Mouse (Mus musculus) forebrain, postnatal 0 days (tissue): ENCODE results near the gene Gm17455. TPM values are rescaled to one million over a fixed set of nuclear protein-coding genes. Genes with fewer than 3 reads are reported as not detected.

Experiments used
- ATAC-seq: fragments of 200-750 bp; cut with Nextera tagmentation; 2 replicates; pipeline ENCODE4 v1.8.0; 2017; ENCODE audit warnings: mild to moderate bottlenecking, moderate library complexity
- DNase-seq: peaks from one replicate; pipeline ENCODE4 v3.0.0-alpha.2; 2015
- H3K27ac ChIP-seq: fragments of 300-500 bp; sonication (generic); 2 replicates; pipeline ENCODE4 v1.5.1; 2014; ENCODE audit warnings: low read depth, mild to moderate bottlenecking, antibody characterized with exemption, low read length, moderate library complexity, mixed read lengths
- H3K27me3 ChIP-seq: fragments of 300-500 bp; sonication (generic); 2 replicates; pipeline ENCODE4 v1.6.1; 2014; ENCODE audit warnings: mild to moderate bottlenecking, low read length, mixed read lengths; ENCODE audit not compliant: insufficient read depth
- H3K36me3 ChIP-seq: fragments of 300-500 bp; sonication (generic); 2 replicates; pipeline ENCODE4 v1.6.1; 2014; ENCODE audit warnings: mild to moderate bottlenecking, moderate library complexity; ENCODE audit not compliant: insufficient read depth
- H3K4me1 ChIP-seq: fragments of 300-500 bp; sonication (generic); 2 replicates; pipeline ENCODE4 v1.6.1; 2014; ENCODE audit warnings: antibody characterized with exemption; ENCODE audit not compliant: insufficient read depth
- H3K4me2 ChIP-seq: fragments of 300-500 bp; sonication (generic); 2 replicates; pipeline ENCODE4 v1.6.1; 2014; ENCODE audit warnings: low read depth, mild to moderate bottlenecking, moderate library complexity
- H3K4me3 ChIP-seq: fragments of 300-500 bp; sonication (generic); 2 replicates; pipeline ENCODE4 v1.5.1; 2014; ENCODE audit warnings: low read depth, low read length, mixed read lengths
- H3K9ac ChIP-seq: fragments of 300-500 bp; sonication (generic); 2 replicates; pipeline ENCODE4 v1.6.1; 2014; ENCODE audit warnings: mild to moderate bottlenecking
- H3K9me3 ChIP-seq: fragments of 300-500 bp; sonication (generic); 2 replicates; pipeline ENCODE4 v1.6.1; 2016; ENCODE audit warnings: low read length
- CTCF ChIP-seq: sonication (generic); IDR thresholded peaks from 2 replicates; pipeline ENCODE4 v1.5.1; 2016; ENCODE audit warnings: antibody characterized with exemption, control low read depth, low read depth
- WGBS: fragments of 180-500 bp; shearing (Covaris S2); extraction: QIAGEN DNeasy Blood & Tissue Kit; methylation state at CpG from one replicate; pipeline ENCODE4 v1.1.7; 2014; 5-methylcytosine and 5-hydroxymethylcytosine counted together
- polyA plus RNA-seq: library from polyadenylated mRNA; unstranded; fragments of >200 nt; fragmentation: Nextera tagmentation; extraction: Ambion mirVana; gene quantifications from 2 replicates; pipeline ENCODE4 v1.2.1, GENCODE M21; 2015
- total RNA-seq: library from RNA; depleted of rRNA; stranded (reverse); fragments of >200 nt; gene quantifications from 2 replicates; pipeline ENCODE4 v1.2.3, GENCODE M21; 2014

Gm17455 gene
- total and polyA plus RNA-seq, 2 experiments from 2014 or later = 5.4 to 10.6 TPM

DNA sequence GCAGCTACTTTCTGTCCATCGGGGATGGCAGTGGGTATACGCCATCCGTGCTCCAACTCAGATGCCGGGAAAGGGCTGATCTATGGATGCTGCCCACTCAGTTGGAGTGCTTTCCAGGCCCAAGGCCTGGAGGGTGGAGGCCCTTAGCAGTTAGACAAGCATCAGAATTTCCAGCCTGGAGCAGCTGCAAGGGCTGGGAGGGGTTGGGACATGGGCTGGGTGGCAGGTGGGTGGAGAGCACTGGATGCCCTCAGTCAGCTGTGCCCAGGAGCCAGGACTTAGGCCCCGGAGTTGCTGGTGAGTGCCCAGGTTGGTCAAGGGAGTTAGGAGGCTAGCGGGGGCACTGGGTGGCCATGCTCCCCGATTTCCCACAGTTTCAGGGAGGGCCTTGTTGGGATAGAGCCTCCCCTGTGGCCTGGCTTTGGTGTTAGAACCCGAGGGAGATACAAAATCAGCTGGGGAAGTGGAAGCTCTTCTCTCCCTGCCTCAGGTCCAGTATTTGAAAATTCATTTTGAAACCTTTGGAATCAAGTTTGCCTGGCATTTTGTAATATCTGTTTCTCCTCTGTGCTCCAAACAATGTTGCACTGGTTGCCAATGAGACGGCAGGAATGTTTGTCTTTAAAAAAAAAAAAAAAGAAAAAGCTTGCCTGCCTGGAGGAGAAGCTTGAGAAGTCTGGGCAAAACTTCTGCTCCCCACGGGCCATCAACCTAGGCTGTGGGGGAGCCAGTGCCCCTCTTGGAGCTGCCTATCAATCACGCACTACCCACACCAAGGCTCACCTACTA, 1.2 kb downstream of the Gm17455 start:
- Histone ChIP-seq H3K9ac (no peak overlapping the region), H3K36me3 (no peaks in the 10 kb centered on the region), H3K27me3 (no peaks in the 10 kb centered on the region), H3K4me3 (no peak overlapping the region), H3K9me3 (no peaks in the 10 kb centered on the region), H3K4me2 (no peak overlapping the region), H3K27ac (no peak overlapping the region), H3K4me1 (no peaks in the 10 kb centered on the region)
- no peak for ATAC-seq
- 75% methylated on average over 11 of the region's 11 CpGs for WGBS
- DNase-seq = no peak
- no peak for TF ChIP-seq CTCF

DNA sequence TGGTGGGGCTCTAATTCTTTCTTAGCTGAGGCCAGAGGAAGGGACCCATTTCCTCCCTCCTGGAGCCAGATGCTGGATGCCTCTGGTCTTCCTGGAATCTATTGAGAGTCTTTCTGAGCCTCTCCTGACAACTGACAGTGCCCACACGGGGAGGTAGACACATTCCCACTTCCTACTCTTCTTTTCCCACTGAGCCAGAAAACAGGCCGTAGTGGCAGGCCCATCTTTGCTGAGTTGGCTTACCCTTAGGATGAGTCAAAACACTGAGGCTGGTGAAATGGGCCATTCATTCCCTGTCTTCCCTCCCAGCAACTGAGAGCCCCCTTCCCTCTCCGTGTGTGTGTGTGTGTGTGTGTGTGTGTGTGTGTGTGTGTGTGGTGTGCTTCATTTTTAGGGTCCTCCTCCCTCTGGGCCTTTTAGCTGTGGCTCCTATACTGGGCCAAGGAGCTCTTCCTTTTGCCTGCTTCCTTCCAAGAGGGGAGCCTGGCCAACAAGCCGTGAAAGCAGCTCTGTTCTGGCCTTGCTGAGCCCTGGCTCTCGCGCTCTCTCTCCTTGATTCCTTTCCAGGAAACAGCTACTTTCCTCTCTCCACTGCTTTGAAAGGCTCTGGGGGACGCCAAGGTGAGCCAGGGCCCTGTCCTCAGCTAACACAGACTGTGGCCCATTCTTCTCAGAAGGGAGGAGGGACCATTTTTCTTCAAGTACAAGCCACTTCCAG, 6.1 kb downstream of the Gm17455 start:
- WGBS = 32% methylated on average over 7 of the region's 7 CpGs
- no peak for TF ChIP-seq CTCF
- peak; percentile 79 for ATAC-seq

DNA sequence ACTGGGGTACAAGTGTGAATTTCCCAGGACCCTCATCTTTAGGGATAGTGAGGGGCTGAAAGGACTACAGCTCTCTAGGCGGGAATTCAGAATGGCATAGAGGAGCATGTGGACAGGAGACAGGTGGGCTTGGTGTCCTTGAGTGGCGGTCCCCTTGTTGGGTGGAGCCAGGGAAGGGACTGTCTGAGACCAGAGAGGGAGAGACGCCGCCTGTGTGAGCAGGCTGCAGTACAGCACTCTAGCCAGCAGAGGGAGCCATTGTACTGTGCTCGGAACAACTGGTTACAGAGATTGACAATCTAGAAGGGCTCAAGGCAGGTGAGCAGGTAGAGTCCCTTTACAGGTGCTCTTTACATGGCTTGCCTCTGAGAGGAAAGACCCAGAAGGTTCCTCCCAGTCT, 8.3 kb downstream of the Gm17455 start:
- peak; percentile 99 for TF ChIP-seq CTCF
- 3% methylated on average over 5 of the region's 5 CpGs for WGBS
- H3K4me3 ChIP-seq = no peak overlapping the region
- H3K4me2 ChIP-seq = no peak overlapping the region
- no peak overlapping the region for H3K27ac ChIP-seq
- DNase-seq (peak; percentile 84), ATAC-seq (peak; percentile 34; the same call in 1 of the 2 replicates)
- H3K27me3 ChIP-seq = no peaks in the 10 kb centered on the region
- H3K36me3 ChIP-seq = no peaks in the 10 kb centered on the region
- no peaks in the 10 kb centered on the region for H3K4me1 ChIP-seq
- no peak overlapping the region for H3K9ac ChIP-seq
- H3K9me3 ChIP-seq = no peaks in the 10 kb centered on the region

More for the DNA sequence above, 6.1 kb downstream of the Gm17455 start:
- no peaks in the 10 kb centered on the region for H3K4me1 ChIP-seq
- H3K27ac ChIP-seq = no peak overlapping the region
- H3K4me2 ChIP-seq = no peak overlapping the region
- no peak overlapping the region for H3K4me3 ChIP-seq
- peak; percentile 46 for DNase-seq
- no peaks in the 10 kb centered on the region for H3K9me3 ChIP-seq
- H3K9ac ChIP-seq = no peak overlapping the region
- no peaks in the 10 kb centered on the region for H3K36me3 ChIP-seq
- H3K27me3 ChIP-seq = no peaks in the 10 kb centered on the region

DNA sequence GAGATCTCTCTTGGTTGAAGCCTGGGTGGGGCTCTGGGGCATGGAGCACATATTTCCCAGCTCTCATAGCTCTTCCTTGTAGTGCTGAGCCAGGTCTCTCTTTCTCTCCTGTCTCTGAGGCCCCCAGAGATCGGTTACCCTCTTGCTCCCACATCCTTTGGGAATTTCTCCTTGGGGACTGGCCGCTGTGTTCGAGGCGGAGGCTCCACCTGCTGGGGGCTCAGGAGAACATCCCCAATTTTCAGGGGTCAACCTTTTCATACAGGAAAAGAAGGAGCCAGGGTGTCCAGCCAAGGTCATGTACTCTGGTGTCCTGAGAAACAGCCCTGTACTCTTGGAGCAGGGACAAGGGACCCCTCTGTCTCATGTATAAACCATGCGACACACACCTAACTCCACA, 12.3 kb downstream of the Gm17455 start:
- no peak overlapping the region for H3K27ac ChIP-seq
- no peak overlapping the region for H3K4me3 ChIP-seq
- no peak for DNase-seq
- H3K9ac ChIP-seq = no peak overlapping the region
- no peak overlapping the region for H3K4me2 ChIP-seq
- TF ChIP-seq CTCF = peak; percentile 61
- no peak for ATAC-seq
- no peaks in the 10 kb centered on the region for H3K9me3 ChIP-seq
- no peaks in the 10 kb centered on the region for H3K27me3 ChIP-seq
- 22% methylated on average over 5 of the region's 5 CpGs for WGBS
- no peaks in the 10 kb centered on the region for H3K4me1 ChIP-seq
- no peaks in the 10 kb centered on the region for H3K36me3 ChIP-seq

DNA sequence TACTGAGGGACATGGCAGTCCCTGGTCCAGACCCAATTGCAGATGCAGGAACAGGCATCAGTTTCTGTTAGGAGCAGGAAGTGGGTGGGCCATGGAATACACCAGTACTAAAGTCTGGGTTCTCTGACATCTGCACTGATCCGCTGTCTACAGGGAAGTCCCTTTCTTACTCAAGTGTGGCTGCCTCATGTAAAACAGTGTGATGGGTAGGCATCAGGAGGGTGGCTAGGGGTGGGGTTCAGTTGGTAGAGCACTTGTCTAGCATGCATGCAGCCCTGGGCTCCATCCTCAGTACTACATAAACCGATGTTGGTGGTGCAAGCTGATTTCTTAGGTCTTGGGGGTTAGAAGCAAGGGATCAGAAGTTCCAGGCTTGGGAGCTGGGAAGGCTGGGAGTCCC, 14.2 kb downstream of the Gm17455 start:
- Histone ChIP-seq H3K4me3 (no peak overlapping the region), H3K9me3 (no peaks in the 10 kb centered on the region), H3K4me2 (no peak overlapping the region), H3K27me3 (no peaks in the 10 kb centered on the region), H3K27ac (no peak overlapping the region), H3K9ac (no peak overlapping the region), H3K4me1 (no peaks in the 10 kb centered on the region), H3K36me3 (no peaks in the 10 kb centered on the region)
- no peak for ATAC-seq
- 75% methylated on average over 2 of the region's 2 CpGs for WGBS
- TF ChIP-seq CTCF = no peak
- DNase-seq = no peak

DNA sequence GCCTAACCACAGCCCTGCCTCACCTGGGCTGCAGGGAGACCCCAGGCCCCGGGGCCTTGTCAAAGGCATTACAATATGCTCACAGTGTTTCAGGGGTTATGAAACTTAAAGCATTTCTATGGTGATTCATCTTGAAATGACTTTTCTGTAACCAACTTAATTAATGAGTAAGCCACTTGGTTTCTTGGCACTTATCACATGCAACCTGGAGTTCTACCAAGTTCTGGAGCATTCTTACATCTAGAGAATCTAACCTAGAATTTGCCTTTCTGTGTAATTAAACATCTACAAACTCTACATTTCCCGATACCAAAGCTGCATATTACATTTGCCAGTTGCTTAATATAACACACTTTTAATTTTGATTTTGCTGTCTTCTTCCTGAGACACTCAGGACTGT, 17.5 kb downstream of the Gm17455 start:
- no peak for TF ChIP-seq CTCF
- Histone ChIP-seq H3K27me3 (no peaks in the 10 kb centered on the region), H3K4me2 (no peak overlapping the region), H3K4me3 (no peak overlapping the region), H3K27ac (no peak overlapping the region), H3K36me3 (no peaks in the 10 kb centered on the region), H3K9ac (no peak overlapping the region), H3K9me3 (no peaks in the 10 kb centered on the region), H3K4me1 (no peaks in the 10 kb centered on the region)
- ATAC-seq (no peak), DNase-seq (no peak)
- 84% methylated on average over 2 of the region's 2 CpGs for WGBS

DNA sequence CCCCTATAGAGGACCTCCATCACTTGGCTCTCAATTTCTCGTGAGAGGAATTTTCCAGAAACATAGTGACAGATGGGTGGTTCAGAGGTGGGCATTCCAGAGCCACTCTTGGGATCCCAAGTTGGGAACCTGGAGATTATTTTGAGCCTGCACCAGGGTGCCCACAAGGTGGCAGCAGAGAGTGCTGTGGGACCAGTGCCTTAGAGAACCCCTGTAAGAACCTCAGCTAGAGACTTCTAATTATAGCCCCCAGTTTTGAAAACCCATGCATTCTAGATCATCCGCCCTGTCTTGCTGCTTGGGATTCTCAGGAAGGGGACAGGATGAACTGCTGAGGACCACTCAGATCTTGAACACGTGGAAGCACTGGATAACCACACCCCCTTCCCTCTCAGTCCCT, 18.6 kb downstream of the Gm17455 start:
- Histone ChIP-seq H3K27me3 (no peaks in the 10 kb centered on the region), H3K4me2 (no peak overlapping the region), H3K4me3 (no peak overlapping the region), H3K9ac (no peak overlapping the region), H3K4me1 (no peaks in the 10 kb centered on the region), H3K9me3 (no peaks in the 10 kb centered on the region), H3K27ac (no peak overlapping the region), H3K36me3 (no peaks in the 10 kb centered on the region)
- 17% methylated on average over 3 of the region's 3 CpGs for WGBS
- peak; percentile 83 for DNase-seq
- peak; percentile 45 for ATAC-seq
- peak; percentile 85 for TF ChIP-seq CTCF
